Mouse (Mus musculus) heart, embryonic 15.5 days (tissue): ENCODE results near the gene Psen2. TPM values are rescaled to one million over a fixed set of nuclear protein-coding genes. Genes with fewer than 3 reads are reported as not detected.

Source experiments
- ATAC-seq: fragments of 200-750 bp; cut with Nextera tagmentation; replicated peaks from 2 replicates; pipeline ENCODE4 v1.8.0; 2017; ENCODE audit warnings: low read depth, moderate TSS enrichment; ENCODE audit not compliant: insufficient number of reproducible peaks, insufficient read depth, low FRiP score
- H3K27ac ChIP-seq: fragments of 300-500 bp; sonication (generic); 2 replicates; pipeline ENCODE4 v1.5.1; 2015; ENCODE audit warnings: mild to moderate bottlenecking, inconsistent platforms
- H3K27me3 ChIP-seq: fragments of 300-500 bp; sonication (generic); 2 replicates; pipeline ENCODE4 v1.6.1; 2015; ENCODE audit warnings: inconsistent platforms
- H3K36me3 ChIP-seq: fragments of 300-500 bp; sonication (generic); 2 replicates; pipeline ENCODE4 v1.6.1; 2015; ENCODE audit warnings: mild to moderate bottlenecking, inconsistent platforms
- H3K4me1 ChIP-seq: fragments of 300-500 bp; sonication (generic); replicated peaks from 2 replicates; pipeline ENCODE4 v1.6.1; 2015; ENCODE audit warnings: inconsistent platforms
- H3K4me2 ChIP-seq: fragments of 300-500 bp; sonication (generic); 2 replicates; pipeline ENCODE4 v1.6.1; 2015; ENCODE audit warnings: inconsistent platforms, mild to moderate bottlenecking, moderate library complexity
- H3K4me3 ChIP-seq: fragments of 300-500 bp; sonication (generic); 2 replicates; pipeline ENCODE4 v1.5.1; 2015; ENCODE audit warnings: mild to moderate bottlenecking, inconsistent platforms
- H3K9ac ChIP-seq: fragments of 300-500 bp; sonication (generic); 2 replicates; pipeline ENCODE4 v1.6.1; 2015; ENCODE audit warnings: mild to moderate bottlenecking, inconsistent platforms
- H3K9me3 ChIP-seq: fragments of 300-500 bp; sonication (generic); replicated peaks from 2 replicates; pipeline ENCODE4 v1.6.1; 2016; ENCODE audit warnings: inconsistent platforms
- WGBS: fragments of 180-500 bp; shearing (Covaris S2); methylation state at CpG from one replicate; pipeline ENCODE4 v1.1.7; 2015; ENCODE audit warnings: mixed read lengths; 5-methylcytosine and 5-hydroxymethylcytosine counted together
- polyA plus RNA-seq: library from polyadenylated mRNA; unstranded; fragments of >200 nt; fragmentation: Nextera tagmentation; extraction: Ambion mirVana; gene quantifications from 2 replicates; pipeline ENCODE4 v1.2.1, GENCODE M21; 2015

Gene Psen2
- polyA plus RNA-seq, 1 experiment from 2014 or later = 14.9 TPM

- H3K4me1 ChIP-seq = no peaks in the 10 kb centered on the region
- no peak overlapping the region for H3K27ac ChIP-seq
- H3K4me2 ChIP-seq = no peak overlapping the region
- no peaks in the 10 kb centered on the region for H3K9me3 ChIP-seq
- H3K4me3 ChIP-seq = no peak overlapping the region
- no peak for ATAC-seq
- H3K9ac ChIP-seq = no peak overlapping the region
- H3K27me3 ChIP-seq = no peaks in the 10 kb centered on the region
- no peaks in the 10 kb centered on the region for H3K36me3 ChIP-seq
- WGBS = 77% methylated on average over 9 of the region's 9 CpGs
These were observed 32.9 kb upstream of the Psen2 start for GRCm38 (mm10) chr1:180296088-180296487.

DNA sequence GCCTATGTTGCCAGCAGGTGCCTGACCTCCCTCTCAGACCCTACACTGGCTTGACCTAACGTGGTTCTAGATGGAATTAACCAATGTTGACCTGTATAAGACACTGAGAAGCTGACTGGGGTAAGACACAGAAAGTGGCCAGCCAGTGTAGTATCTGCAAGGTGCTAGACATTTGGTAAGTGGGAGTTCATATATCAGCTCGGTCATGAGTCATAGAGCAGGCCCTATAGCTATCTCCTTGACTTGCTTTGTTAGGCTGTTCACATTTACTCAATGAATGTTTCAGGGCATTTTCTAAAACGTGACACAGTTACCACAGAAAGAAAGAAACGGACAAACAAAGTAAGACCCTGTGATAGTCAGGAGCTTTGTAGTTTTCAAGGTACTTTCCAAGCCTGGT is 27.1 kb upstream of the Psen2 start:
- Histone ChIP-seq H3K4me2 (no peak overlapping the region), H3K9me3 (no peaks in the 10 kb centered on the region), H3K4me3 (no peak overlapping the region), H3K27me3 (no peaks in the 10 kb centered on the region), H3K36me3 (no peaks in the 10 kb centered on the region), H3K9ac (no peak overlapping the region), H3K4me1 (peaks cover 4% of the 10 kb centered on the region; the same call in 1 of the 2 replicates), H3K27ac (no peak overlapping the region)
- WGBS = 78% methylated on average over 4 of the region's 4 CpGs
- no peak for ATAC-seq

DNA sequence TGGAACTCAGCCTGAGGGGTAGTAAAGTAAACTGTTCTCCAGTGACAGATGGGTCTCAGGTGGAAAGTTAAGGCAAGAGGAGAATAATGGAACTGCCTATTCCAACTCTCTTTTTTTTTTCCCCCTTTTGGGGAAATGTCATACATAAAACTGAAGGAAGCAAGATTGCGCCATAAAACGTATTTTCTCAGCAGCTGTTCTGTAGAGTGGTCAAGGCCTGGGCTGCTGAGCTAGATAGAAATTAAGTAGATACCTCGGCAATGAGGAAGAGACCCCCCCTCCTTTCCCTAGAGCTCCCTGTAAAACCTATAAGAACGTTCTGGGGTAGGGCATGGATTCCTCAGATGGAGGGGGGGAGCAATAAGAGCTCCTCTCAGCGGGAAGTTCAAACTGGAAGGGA is 26.6 kb upstream of the Psen2 start:
- no peak overlapping the region for H3K27ac ChIP-seq
- no peak overlapping the region for H3K4me2 ChIP-seq
- no peak overlapping the region for H3K4me3 ChIP-seq
- no peaks in the 10 kb centered on the region for H3K9me3 ChIP-seq
- no peaks in the 10 kb centered on the region for H3K27me3 ChIP-seq
- ATAC-seq = no peak
- no peak overlapping the region for H3K9ac ChIP-seq
- H3K4me1 ChIP-seq = peaks cover 4% of the 10 kb centered on the region; the same call in 1 of the 2 replicates
- 68% methylated on average over 5 of the region's 5 CpGs for WGBS
- no peaks in the 10 kb centered on the region for H3K36me3 ChIP-seq

DNA sequence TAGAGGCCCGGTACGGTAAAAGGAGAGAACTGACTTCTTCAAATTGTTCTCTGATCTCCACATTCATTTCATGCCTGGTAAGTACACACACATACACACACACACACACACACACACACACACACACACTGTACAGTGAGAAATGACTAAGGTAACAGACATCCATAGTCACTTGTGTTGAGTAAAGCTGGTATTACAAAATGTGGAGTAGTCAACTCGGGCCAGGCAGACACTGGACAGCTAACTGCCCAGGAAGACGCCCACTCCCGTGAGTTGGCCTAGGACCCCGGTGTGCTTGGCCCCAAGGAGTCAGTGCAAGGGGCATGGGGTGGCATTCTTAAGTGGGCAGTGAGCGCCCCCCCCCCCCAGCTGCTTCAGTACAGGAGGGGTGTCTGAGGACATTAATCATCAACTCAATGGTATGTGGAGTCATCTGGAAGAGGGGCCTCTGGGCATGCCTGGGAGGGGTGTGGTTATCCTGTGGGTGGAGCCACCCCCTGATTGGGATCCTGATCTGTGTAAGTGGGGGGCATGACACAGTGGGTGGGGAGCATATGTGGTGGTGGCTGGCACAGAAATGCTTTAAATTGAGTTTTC is 25.7 kb upstream of the Psen2 start:
- no peak for ATAC-seq
- no peaks in the 10 kb centered on the region for H3K27me3 ChIP-seq
- WGBS = 84% methylated on average over 7 of the region's 7 CpGs

GRCm38 (mm10) chr1:180288227-180288626 is 25.0 kb upstream of the Psen2 start:
- Histone ChIP-seq H3K4me2 (no peak overlapping the region), H3K4me3 (no peak overlapping the region), H3K27me3 (no peaks in the 10 kb centered on the region), H3K9ac (no peak overlapping the region), H3K4me1 (peaks cover 15% of the 10 kb centered on the region), H3K36me3 (no peaks in the 10 kb centered on the region), H3K9me3 (no peaks in the 10 kb centered on the region), H3K27ac (no peak overlapping the region)
- WGBS = 77% methylated on average over 7 of the region's 7 CpGs
- no peak for ATAC-seq

More for the DNA sequence above, 25.7 kb upstream of the Psen2 start:
- Histone ChIP-seq H3K4me3 (no peak overlapping the region), H3K27ac (no peak overlapping the region), H3K4me1 (peaks cover 10% of the 10 kb centered on the region), H3K9me3 (no peaks in the 10 kb centered on the region), H3K4me2 (no peak overlapping the region), H3K9ac (no peak overlapping the region), H3K36me3 (no peaks in the 10 kb centered on the region)

GRCm38 (mm10) chr1:180286081-180286831 is 23.0 kb upstream of the Psen2 start:
- H3K4me3 ChIP-seq = no peak overlapping the region
- H3K36me3 ChIP-seq = no peaks in the 10 kb centered on the region
- WGBS = 68% methylated on average over 15 of the region's 15 CpGs
- H3K9ac ChIP-seq = no peak overlapping the region
- ATAC-seq = no peak
- H3K27me3 ChIP-seq = no peaks in the 10 kb centered on the region
- H3K9me3 ChIP-seq = no peaks in the 10 kb centered on the region
- no peak overlapping the region; the same call in 1 of the 2 replicates for H3K27ac ChIP-seq
- peaks cover 15% of the 10 kb centered on the region for H3K4me1 ChIP-seq
- no peak overlapping the region for H3K4me2 ChIP-seq

GRCm38 (mm10) chr1:180283813-180284768 is 20.9 kb upstream of the Psen2 start:
- 30% methylated on average over 16 of the region's 16 CpGs for WGBS
- peak overlapping the region; percentile 33 for H3K27ac ChIP-seq
- H3K4me1 ChIP-seq = peaks cover 25% of the 10 kb centered on the region
- H3K9me3 ChIP-seq = no peaks in the 10 kb centered on the region
- no peak overlapping the region for H3K4me2 ChIP-seq
- no peak; the same call in 1 of the 2 replicates for ATAC-seq
- H3K4me3 ChIP-seq = no peak overlapping the region
- H3K36me3 ChIP-seq = no peaks in the 10 kb centered on the region
- peak overlapping the region; percentile 23; the same call in 1 of the 2 replicates for H3K9ac ChIP-seq
- no peaks in the 10 kb centered on the region for H3K27me3 ChIP-seq

- no peak overlapping the region for H3K4me3 ChIP-seq
- no peak overlapping the region for H3K9ac ChIP-seq
- ATAC-seq = no peak
- WGBS = 63% methylated on average over 6 of the region's 6 CpGs
- H3K27ac ChIP-seq = no peak overlapping the region
- H3K4me1 ChIP-seq = peaks cover 31% of the 10 kb centered on the region
- no peaks in the 10 kb centered on the region for H3K36me3 ChIP-seq
- no peaks in the 10 kb centered on the region for H3K27me3 ChIP-seq
- no peak overlapping the region for H3K4me2 ChIP-seq
- no peaks in the 10 kb centered on the region for H3K9me3 ChIP-seq
These were observed 19.3 kb upstream of the Psen2 start for GRCm38 (mm10) chr1:180282581-180282980.

DNA sequence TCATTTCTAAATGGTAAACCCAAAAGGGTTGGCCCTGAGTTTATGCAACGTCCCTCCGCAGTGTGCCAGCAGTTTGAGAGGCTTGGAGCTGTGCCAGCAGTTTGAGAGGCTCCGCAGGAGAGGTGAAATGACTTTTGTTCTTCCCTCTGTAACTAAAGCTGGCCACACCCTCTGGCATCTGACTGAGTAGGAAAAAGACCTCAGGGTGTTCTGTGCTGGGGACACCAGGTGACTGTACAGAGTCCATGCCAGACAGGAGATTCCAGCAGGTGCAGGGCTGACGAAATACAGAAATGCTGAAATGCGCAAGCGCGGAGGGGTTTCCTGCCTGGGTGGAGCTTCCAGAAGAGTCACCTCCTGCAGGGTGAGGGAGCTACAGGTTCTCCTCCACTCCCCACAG is 16.4 kb upstream of the Psen2 start:
- Histone ChIP-seq H3K9me3 (no peaks in the 10 kb centered on the region), H3K4me3 (peak overlapping the region; percentile 17; the same call in 1 of the 2 replicates), H3K9ac (no peak overlapping the region), H3K4me1 (peaks cover 32% of the 10 kb centered on the region), H3K27me3 (no peaks in the 10 kb centered on the region), H3K36me3 (no peaks in the 10 kb centered on the region), H3K4me2 (peak overlapping the region; percentile 46), H3K27ac (peak overlapping the region; percentile 38)
- peak; percentile 78 for ATAC-seq
- 11% methylated on average over 7 of the region's 7 CpGs for WGBS

DNA sequence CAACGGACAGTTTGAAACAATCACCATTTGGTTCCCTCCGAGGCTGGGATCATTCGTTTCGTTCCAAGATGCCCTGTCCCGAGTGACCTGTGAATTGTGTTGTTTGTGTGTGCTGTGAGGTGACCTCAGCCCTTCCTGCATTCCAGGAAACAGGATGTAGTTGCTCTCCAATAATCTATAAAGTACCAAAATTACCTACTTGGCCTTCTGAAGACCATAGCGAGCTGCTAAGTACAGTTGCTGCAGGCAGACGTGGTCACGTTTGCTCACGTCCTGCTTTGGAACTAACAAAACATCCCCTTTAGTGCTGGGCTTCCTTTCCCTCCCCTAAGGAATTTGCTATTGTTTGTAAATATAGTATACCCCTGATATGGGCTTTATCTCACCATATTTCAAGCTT is 14.3 kb upstream of the Psen2 start:
- no peaks in the 10 kb centered on the region for H3K9me3 ChIP-seq
- H3K27me3 ChIP-seq = no peaks in the 10 kb centered on the region
- H3K27ac ChIP-seq = peak overlapping the region; percentile 39; the same call in 1 of the 2 replicates

DNA sequence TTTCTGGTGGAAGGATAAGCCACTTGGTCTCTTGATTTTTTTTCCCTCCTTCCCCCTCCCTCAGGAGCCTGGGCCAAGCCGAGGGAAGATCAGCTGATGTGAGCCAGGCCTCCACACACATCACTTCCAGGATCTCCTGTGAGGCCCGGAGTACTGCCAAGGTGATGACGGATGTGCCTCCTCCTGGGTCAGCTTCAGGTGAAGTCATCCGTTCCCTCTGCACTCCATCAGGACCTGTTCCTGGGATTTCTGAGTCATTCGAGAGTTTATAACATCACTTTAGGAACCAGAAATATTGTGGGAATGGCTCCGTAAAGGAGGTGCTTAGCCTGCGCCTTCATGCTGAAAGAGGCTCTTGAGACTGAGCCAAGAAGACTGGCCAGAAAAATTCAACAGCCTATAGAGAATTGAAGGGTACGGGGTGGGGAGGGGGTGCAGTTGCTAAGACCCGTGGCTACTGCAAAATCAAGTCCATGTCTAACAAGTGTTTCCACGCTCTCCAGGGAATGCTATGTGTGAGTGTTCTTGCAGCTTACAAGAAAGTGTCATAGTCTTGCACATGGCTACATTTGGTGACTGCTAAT is 11.6 kb upstream of the Psen2 start:
- Histone ChIP-seq H3K4me2 (no peak overlapping the region), H3K27me3 (no peaks in the 10 kb centered on the region), H3K9me3 (no peaks in the 10 kb centered on the region), H3K9ac (no peak overlapping the region), H3K36me3 (no peaks in the 10 kb centered on the region), H3K27ac (no peak overlapping the region), H3K4me1 (peaks cover 21% of the 10 kb centered on the region), H3K4me3 (no peak overlapping the region)
- ATAC-seq = 0 out of 2 replicates have a peak, but pooled peaks have one; percentile 47
- 51% methylated on average over 10 of the region's 10 CpGs for WGBS

More for the DNA sequence above, 14.3 kb upstream of the Psen2 start:
- peak; percentile 55 for ATAC-seq
- H3K4me2 ChIP-seq = no peak overlapping the region
- no peaks in the 10 kb centered on the region for H3K36me3 ChIP-seq
- WGBS = 56% methylated on average over 9 of the region's 9 CpGs
- H3K4me1 ChIP-seq = peaks cover 25% of the 10 kb centered on the region
- no peak overlapping the region for H3K4me3 ChIP-seq
- no peak overlapping the region for H3K9ac ChIP-seq
